Mouse (Mus musculus) lung, adult 2 months (tissue): ENCODE measurements around the gene Gm45140.

Experiments used
- CTCF ChIP-seq: fragments of 200-500 bp; IDR thresholded peaks from 2 replicates; pipeline ENCODE4 v1.5.1; 2011; ENCODE audit warnings: mild to moderate bottlenecking, low read length, control low read depth; ENCODE audit not compliant: insufficient read depth
- POLR2A ChIP-seq: fragments of 200-500 bp; IDR thresholded peaks from 2 replicates; pipeline ENCODE4 v1.6.1; 2011; ENCODE audit warnings: low read depth, mild to moderate bottlenecking, control low read depth, low read length, borderline replicate concordance; ENCODE audit errors: extremely low read depth

GRCm38 (mm10) chr6:87810311-87810710 is 25.3 kb downstream of the Gm45140 start:
- TF ChIP-seq POLR2A (no peak), CTCF (no peak)
